Mouse (Mus musculus) erythroblast, adult 5-6 weeks (primary cell): ENCODE measurements around the gene Zfp385a. TPM values are rescaled to one million over a fixed set of nuclear protein-coding genes. Genes with fewer than 3 reads are reported as not detected.
A peak's percentile ranks its signal among the peaks of the same experiment; 100 is the strongest.
"Not testable (repeated sequence)": the region's sequence is repeated elsewhere in the genome, so short reads cannot be mapped to it uniquely, and the experiment has no call there.

Experiments
- ATAC-seq: replicated peaks from 2 replicates; pipeline ENCODE4 v1.8.0; 2016; ENCODE audit warnings: moderate number of reproducible peaks, mild to moderate bottlenecking, moderate TSS enrichment, inconsistent platforms; ENCODE audit not compliant: poor library complexity, low FRiP score, severe bottlenecking
- total RNA-seq, 2 experiments: library from RNA; stranded (forward) in 1 of 2; stranded (reverse) in 1 of 2; fragments of 150-400 nt in 1 of 2; fragments of 200-764, 138-1000 nt in 1 of 2; gene quantifications; 2 replicates each; pipeline versions ENCODE4 v1.2.3 to v1.2.4; 2015 to 2017; ENCODE audit warnings: low replicate concordance in 2 of 2

Zfp385a gene
- total RNA-seq, 2 experiments from 2014 or later: 0.68 to 5.6 TPM

GRCm38 (mm10) chr15:103298861-103299616, 40.9 kb downstream of the Zfp385a start:
- ATAC-seq: no peak

- no peak for ATAC-seq
These were observed 41.9 kb downstream of the Zfp385a start for GRCm38 (mm10) chr15:103298026-103298425.

- no peak for ATAC-seq
These were observed 42.6 kb downstream of the Zfp385a start for GRCm38 (mm10) chr15:103297313-103297712.

GRCm38 (mm10) chr15:103295851-103296250, 44.0 kb downstream of the Zfp385a start:
- no peak for ATAC-seq

GRCm38 (mm10) chr15:103294649-103295048, 45.2 kb downstream of the Zfp385a start:
- ATAC-seq: no peak

GRCm38 (mm10) chr15:103293375-103293774, 46.5 kb downstream of the Zfp385a start:
- no peak for ATAC-seq

- no peak for ATAC-seq
These were observed 47.1 kb downstream of the Zfp385a start for GRCm38 (mm10) chr15:103292673-103293345.

- no peak for ATAC-seq
These were observed 49.0 kb downstream of the Zfp385a start for GRCm38 (mm10) chr15:103290843-103291242.

GRCm38 (mm10) chr15:103290417-103290816, 49.5 kb downstream of the Zfp385a start:
- no peak for ATAC-seq

GRCm38 (mm10) chr15:103289600-103289999, 50.3 kb downstream of the Zfp385a start:
- ATAC-seq: no peak

- ATAC-seq: no peak
These were observed 54.0 kb downstream of the Zfp385a start for GRCm38 (mm10) chr15:103285778-103286417.

GRCm38 (mm10) chr15:103284647-103285046, 55.2 kb downstream of the Zfp385a start:
- ATAC-seq: no peak

GRCm38 (mm10) chr15:103284066-103284465, 55.8 kb downstream of the Zfp385a start:
- ATAC-seq: no peak

- ATAC-seq: no peak
These were observed 58.3 kb downstream of the Zfp385a start for GRCm38 (mm10) chr15:103281465-103282205.

GRCm38 (mm10) chr15:103280817-103281464, 59.0 kb downstream of the Zfp385a start:
- peak; percentile 88 for ATAC-seq

GRCm38 (mm10) chr15:103279750-103280149, 60.1 kb downstream of the Zfp385a start:
- ATAC-seq: peak; percentile 47

- no peak for ATAC-seq
These were observed 61.9 kb downstream of the Zfp385a start for GRCm38 (mm10) chr15:103277949-103278348.

GRCm38 (mm10) chr15:103275943-103276342, 64.0 kb downstream of the Zfp385a start:
- ATAC-seq: not testable (repeated sequence)

- peak; percentile 97 for ATAC-seq
These were observed 67.2 kb downstream of the Zfp385a start, which contains the start of gene Copz1 for GRCm38 (mm10) chr15:103272419-103273279. Copz1 (plus strand) TSS chr15:103272714.
